Mouse (Mus musculus): ENCODE measurements around the gene Nap1l1.

DNA sequence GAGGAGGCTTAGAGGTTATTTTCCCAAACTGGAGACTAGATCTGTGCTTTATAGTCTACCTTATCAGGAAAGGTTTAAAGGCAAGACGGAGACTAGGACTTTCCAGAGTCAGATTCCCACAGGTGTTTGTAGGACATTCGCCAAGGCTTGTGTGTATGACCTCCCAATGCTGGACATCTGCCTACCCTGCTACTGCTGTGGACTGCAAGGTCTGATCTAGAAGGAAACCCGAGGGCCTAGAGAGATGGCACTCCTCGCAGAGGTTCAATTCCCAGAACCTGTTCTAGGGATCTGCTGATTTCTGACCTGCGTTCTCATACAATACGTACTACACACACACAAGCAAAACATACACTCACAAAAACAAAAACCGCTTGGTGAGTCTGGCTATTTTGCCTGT lies 32.4 kb downstream of the Nap1l1 start:
- no peak for TF ChIP-seq KAT2A (IDR thresholded peaks at IDR 0.05; ENCODE audit: insufficient replicate concordance, low read length)
- no peak for TF ChIP-seq USF2 (conservative IDR thresholded peaks at IDR 0.05; ENCODE audit: low read depth, low read length)
- no peak for TF ChIP-seq POLR2AphosphoS2 (IDR thresholded peaks at IDR 0.05; ENCODE audit: low read depth, low read length)
- TF ChIP-seq ETS1 (conservative IDR thresholded peaks at IDR 0.05; ENCODE audit: low read depth, low read length): no peak
- TF ChIP-seq MAX (IDR thresholded peaks at IDR 0.05; ENCODE audit: low read length): no peak
- no peak for TF ChIP-seq EP300 (IDR thresholded peaks at IDR 0.05; ENCODE audit: low read length)
- no peak for TF ChIP-seq USF1 (IDR thresholded peaks at IDR 0.05; ENCODE audit: low read depth, low read length)
- TF ChIP-seq TCF12 (IDR thresholded peaks at IDR 0.05; ENCODE audit: low read depth, low read length): no peak
- no peak for TF ChIP-seq SIN3A (IDR thresholded peaks at IDR 0.05; ENCODE audit: low read length)
- TF ChIP-seq ZNF384 (IDR thresholded peaks at IDR 0.05; ENCODE audit: low read depth, low read length): no peak
- TF ChIP-seq CTCF (conservative IDR thresholded peaks at IDR 0.05 in 1 of 2, IDR thresholded peaks at IDR 0.05 in 1 of 2; ENCODE audit: low read depth in 2 of 2, low read length in 2 of 2): no peak
